Mouse (Mus musculus): ENCODE measurements at regions not wholly inside any gene's neighbourhood (a gene's known extent, or its start where the extent isn't known, plus 50 kb on each side); places are given as distances from the start of the nearest gene placed in this dataset.

DNA sequence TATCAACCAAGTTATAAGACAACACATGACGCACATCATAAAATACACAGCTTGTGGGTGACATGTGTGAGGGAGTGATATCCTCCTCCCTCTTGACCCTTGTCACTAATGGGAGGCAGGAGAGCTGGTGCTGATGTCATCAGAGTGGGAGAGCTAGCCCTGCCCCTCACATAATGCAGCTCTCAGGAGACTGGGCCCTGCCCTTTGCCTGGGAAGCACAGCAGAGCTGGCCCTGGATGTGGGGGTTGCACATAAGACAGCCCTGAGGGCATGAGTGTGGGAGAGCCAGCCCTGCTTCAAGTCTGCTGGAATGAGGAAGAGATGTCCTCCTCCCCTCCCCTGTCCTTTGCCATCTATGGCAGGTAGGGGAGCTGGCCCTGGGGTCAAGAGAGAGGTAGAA lies 275.5 kb upstream of the Gm5148 start:
- H3K9ac ChIP-seq (replicated peaks; ENCODE audit: low read length): no peak overlapping the region
- no peaks in the 10 kb centered on the region for H3K27me3 ChIP-seq (ENCODE audit: control insufficient read depth, insufficient read depth, low read length)
- no peaks in the 10 kb centered on the region for H3K4me1 ChIP-seq (ENCODE audit: control insufficient read depth, insufficient read depth, low read length)
- H3K4me3 ChIP-seq (ENCODE audit: low read depth, low read length): no peak overlapping the region
- no peaks in the 10 kb centered on the region for H3K9me3 ChIP-seq (replicated peaks; ENCODE audit: control insufficient read depth, low read length)
- no peak overlapping the region for H3K27ac ChIP-seq (replicated peaks; ENCODE audit: low read depth, low read length)
- 87% methylated on average over 1 of the region's 1 CpGs for WGBS
- DNase-seq (ENCODE audit: low spot score) (no peak), ATAC-seq (replicated peaks; ENCODE audit: insufficient number of reproducible peaks, low FRiP score, low TSS enrichment, low read depth) (no peak)
- H3K36me3 ChIP-seq (replicated peaks; ENCODE audit: control insufficient read depth, insufficient read depth, low read depth, low read length): no peaks in the 10 kb centered on the region
- H3K4me2 ChIP-seq (ENCODE audit: low read depth, low read length): no peak overlapping the region

DNA sequence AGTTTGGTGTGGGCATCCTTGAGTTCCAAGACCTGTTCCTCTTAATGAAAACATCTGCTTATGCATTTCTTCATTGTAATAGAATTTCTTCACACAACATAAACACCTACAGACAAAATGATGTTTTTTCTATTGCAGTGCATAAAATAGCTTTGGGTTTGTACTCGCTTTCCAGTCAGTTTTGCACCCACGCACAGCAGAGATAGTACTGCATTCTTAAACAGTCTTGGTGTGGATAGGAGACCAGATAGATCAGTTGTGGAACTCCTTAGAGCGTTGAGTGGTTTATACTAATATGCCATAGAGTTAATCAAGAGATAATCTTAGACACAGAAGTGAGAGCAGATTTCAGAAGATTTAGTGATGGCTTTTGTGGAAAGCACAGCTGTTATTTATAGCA lies 273.7 kb upstream of the Gm5148 start:
- Histone ChIP-seq H3K4me3 (ENCODE audit: low read depth, low read length) (no peak overlapping the region), H3K36me3 (replicated peaks; ENCODE audit: control insufficient read depth, insufficient read depth, low read depth, low read length) (no peaks in the 10 kb centered on the region), H3K9me3 (replicated peaks; ENCODE audit: control insufficient read depth, low read length) (no peaks in the 10 kb centered on the region), H3K9ac (replicated peaks; ENCODE audit: low read length) (no peak overlapping the region), H3K4me1 (ENCODE audit: control insufficient read depth, insufficient read depth, low read length) (no peaks in the 10 kb centered on the region), H3K4me2 (ENCODE audit: low read depth, low read length) (no peak overlapping the region), H3K27me3 (ENCODE audit: control insufficient read depth, insufficient read depth, low read length) (no peaks in the 10 kb centered on the region), H3K27ac (replicated peaks; ENCODE audit: low read depth, low read length) (no peak overlapping the region)
- no peak for ATAC-seq (replicated peaks; ENCODE audit: insufficient number of reproducible peaks, low FRiP score, low TSS enrichment, low read depth)
- 91% methylated on average over 3 of the region's 3 CpGs for WGBS
- DNase-seq (ENCODE audit: low spot score): no peak

DNA sequence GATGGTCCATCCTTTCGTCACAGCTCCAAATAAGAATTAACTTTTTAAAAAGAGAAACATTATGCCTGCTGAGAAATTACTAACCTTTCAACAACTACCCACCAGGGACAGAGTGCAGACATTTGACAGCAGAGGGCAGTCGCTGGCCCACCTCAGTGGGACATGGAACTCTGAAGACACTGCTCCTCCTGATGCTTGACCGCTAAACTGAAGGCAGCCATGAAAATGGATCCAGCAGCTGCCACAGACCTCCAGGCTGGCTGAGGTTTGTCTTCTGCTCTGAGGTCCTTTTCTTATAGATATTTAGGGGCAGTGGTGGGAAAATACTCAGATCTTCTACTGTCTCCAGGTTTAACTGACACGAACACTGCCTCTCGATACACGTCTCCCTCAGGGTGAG lies 265.7 kb upstream of the Gm5148 start:
- Histone ChIP-seq H3K4me2 (ENCODE audit: low read depth, low read length) (no peak overlapping the region), H3K27me3 (ENCODE audit: control insufficient read depth, insufficient read depth, low read length) (no peaks in the 10 kb centered on the region), H3K4me3 (ENCODE audit: low read depth, low read length) (no peak overlapping the region), H3K27ac (replicated peaks; ENCODE audit: low read depth, low read length) (no peak overlapping the region), H3K36me3 (replicated peaks; ENCODE audit: control insufficient read depth, insufficient read depth, low read depth, low read length) (no peaks in the 10 kb centered on the region), H3K9me3 (replicated peaks; ENCODE audit: control insufficient read depth, low read length) (no peaks in the 10 kb centered on the region), H3K4me1 (ENCODE audit: control insufficient read depth, insufficient read depth, low read length) (no peaks in the 10 kb centered on the region), H3K9ac (replicated peaks; ENCODE audit: low read length) (no peak overlapping the region)
- no peak for ATAC-seq (replicated peaks; ENCODE audit: insufficient number of reproducible peaks, low FRiP score, low TSS enrichment, low read depth)
- WGBS: 92% methylated on average over 6 of the region's 6 CpGs
- DNase-seq (ENCODE audit: low spot score): no peak

DNA sequence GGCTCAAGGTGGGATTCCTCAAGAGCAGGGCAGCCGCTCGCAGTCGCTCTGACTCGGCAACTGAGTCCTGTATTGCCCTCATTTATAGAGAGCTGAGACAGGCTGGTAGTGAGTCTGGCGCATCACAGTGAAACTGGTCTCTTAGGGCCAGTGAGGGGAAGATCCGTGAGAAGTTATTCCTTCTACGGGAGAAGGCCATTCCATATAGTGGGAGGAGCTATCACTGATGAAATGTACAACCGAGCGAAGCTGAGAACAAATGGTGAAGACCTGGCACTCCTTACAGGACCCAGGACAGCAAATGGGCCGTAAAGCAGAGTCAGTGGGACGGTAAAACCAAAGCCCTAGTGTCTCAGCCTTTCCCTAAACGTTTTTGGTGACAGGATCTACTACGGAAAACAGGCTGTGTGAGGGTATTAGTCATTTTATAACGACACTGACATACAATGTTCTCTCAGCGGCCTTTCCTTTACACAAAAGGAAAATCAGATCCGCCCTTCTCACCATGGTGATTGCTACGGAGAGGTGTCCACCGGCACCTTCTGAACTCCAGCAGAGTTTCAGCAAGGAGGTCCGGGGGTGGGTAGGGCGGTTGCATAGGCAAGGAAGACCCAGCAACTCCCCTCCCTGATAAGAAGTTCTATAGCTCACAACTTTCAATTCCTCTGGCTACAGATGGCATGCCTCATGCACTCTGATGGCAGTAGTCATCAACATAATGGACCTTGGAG lies 263.6 kb upstream of the Gm5148 start:
- DNase-seq (ENCODE audit: low spot score) (no peak), ATAC-seq (replicated peaks; ENCODE audit: insufficient number of reproducible peaks, low FRiP score, low TSS enrichment, low read depth) (no peak)
- H3K4me3 ChIP-seq (ENCODE audit: low read depth, low read length): no peak overlapping the region
- no peak overlapping the region for H3K4me2 ChIP-seq (ENCODE audit: low read depth, low read length)
- H3K27me3 ChIP-seq (ENCODE audit: control insufficient read depth, insufficient read depth, low read length): no peaks in the 10 kb centered on the region
- H3K27ac ChIP-seq (replicated peaks; ENCODE audit: low read depth, low read length): no peak overlapping the region
- H3K36me3 ChIP-seq (replicated peaks; ENCODE audit: control insufficient read depth, insufficient read depth, low read depth, low read length): no peaks in the 10 kb centered on the region
- no peak overlapping the region for H3K9ac ChIP-seq (replicated peaks; ENCODE audit: low read length)
- no peaks in the 10 kb centered on the region for H3K4me1 ChIP-seq (ENCODE audit: control insufficient read depth, insufficient read depth, low read length)
- 78% methylated on average over 20 of the region's 20 CpGs for WGBS
- no peaks in the 10 kb centered on the region for H3K9me3 ChIP-seq (replicated peaks; ENCODE audit: control insufficient read depth, low read length)

DNA sequence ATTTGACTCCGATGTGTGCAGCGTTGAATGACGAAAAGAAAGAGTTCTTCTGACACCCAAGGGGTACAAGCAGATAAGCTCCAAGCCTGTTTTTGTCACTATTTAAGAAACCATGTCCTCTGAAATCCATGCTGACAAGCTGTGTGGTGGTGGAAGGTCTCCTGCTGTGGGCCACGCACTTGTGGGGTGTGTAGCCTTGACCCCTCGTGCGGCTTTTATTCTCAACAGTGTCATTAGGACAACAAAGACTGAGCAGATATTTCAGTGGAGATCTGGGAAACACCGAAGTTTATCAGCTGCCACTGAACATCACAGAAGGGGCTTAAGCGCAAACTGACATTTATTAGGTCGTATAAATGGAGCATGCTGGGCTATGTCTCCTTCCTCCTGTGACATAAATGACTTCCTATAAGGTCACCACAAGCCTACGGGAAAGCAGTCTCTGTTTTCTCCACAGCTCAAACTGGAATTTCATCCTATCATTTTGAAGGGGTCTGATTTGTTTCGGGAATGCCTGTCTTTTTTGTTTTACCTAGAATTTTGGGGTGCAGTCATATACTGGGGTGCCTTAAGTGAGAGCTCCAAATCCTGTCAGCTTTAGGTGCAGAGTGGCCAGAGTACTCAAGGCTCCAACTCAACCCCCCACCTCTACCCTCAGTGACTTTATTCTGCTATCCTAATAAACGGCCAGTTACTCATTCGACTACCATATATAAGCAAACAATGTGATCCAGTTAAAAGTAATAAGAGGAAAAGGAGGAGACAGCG lies 262.9 kb upstream of the Gm5148 start:
- ATAC-seq (replicated peaks; ENCODE audit: insufficient number of reproducible peaks, low FRiP score, low TSS enrichment, low read depth): no peak
- H3K9ac ChIP-seq (replicated peaks; ENCODE audit: low read length): no peak overlapping the region
- H3K9me3 ChIP-seq (replicated peaks; ENCODE audit: control insufficient read depth, low read length): no peaks in the 10 kb centered on the region
- H3K27me3 ChIP-seq (ENCODE audit: control insufficient read depth, insufficient read depth, low read length): no peaks in the 10 kb centered on the region
- H3K36me3 ChIP-seq (replicated peaks; ENCODE audit: control insufficient read depth, insufficient read depth, low read depth, low read length): no peaks in the 10 kb centered on the region
- no peak overlapping the region for H3K27ac ChIP-seq (replicated peaks; ENCODE audit: low read depth, low read length)
- WGBS: 67% methylated on average over 14 of the region's 14 CpGs
- no peak overlapping the region for H3K4me3 ChIP-seq (ENCODE audit: low read depth, low read length)
- no peak for DNase-seq (ENCODE audit: low spot score)
- H3K4me2 ChIP-seq (ENCODE audit: low read depth, low read length): no peak overlapping the region
- no peaks in the 10 kb centered on the region for H3K4me1 ChIP-seq (ENCODE audit: control insufficient read depth, insufficient read depth, low read length)

DNA sequence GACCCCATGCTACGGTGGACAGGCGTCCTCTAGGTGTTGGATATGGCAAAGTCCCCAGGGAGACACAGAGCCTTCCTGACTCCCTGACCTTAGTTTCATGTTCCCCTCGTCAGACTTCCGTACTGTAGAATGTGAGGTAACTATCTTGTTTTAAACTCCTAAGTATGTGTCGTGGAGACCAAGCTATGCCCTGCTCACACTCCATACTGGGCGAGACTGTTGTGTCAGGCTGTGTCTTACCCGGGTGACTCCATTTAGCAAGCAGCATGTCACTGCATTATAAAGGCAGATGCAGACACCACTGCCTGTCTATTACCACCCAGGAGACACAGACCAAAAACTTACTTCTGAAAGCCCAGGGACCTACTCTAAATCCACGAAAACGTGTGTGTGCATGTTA lies 260.4 kb upstream of the Gm5148 start:
- Histone ChIP-seq H3K27me3 (ENCODE audit: control insufficient read depth, insufficient read depth, low read length) (no peaks in the 10 kb centered on the region), H3K4me3 (ENCODE audit: low read depth, low read length) (no peak overlapping the region), H3K9me3 (replicated peaks; ENCODE audit: control insufficient read depth, low read length) (no peaks in the 10 kb centered on the region), H3K9ac (replicated peaks; ENCODE audit: low read length) (no peak overlapping the region), H3K4me2 (ENCODE audit: low read depth, low read length) (no peak overlapping the region), H3K4me1 (ENCODE audit: control insufficient read depth, insufficient read depth, low read length) (no peaks in the 10 kb centered on the region), H3K36me3 (replicated peaks; ENCODE audit: control insufficient read depth, insufficient read depth, low read depth, low read length) (no peaks in the 10 kb centered on the region), H3K27ac (replicated peaks; ENCODE audit: low read depth, low read length) (no peak overlapping the region)
- ATAC-seq (replicated peaks; ENCODE audit: insufficient number of reproducible peaks, low FRiP score, low TSS enrichment, low read depth) (no peak), DNase-seq (ENCODE audit: low spot score) (no peak)
- 80% methylated on average over 9 of the region's 9 CpGs for WGBS

DNA sequence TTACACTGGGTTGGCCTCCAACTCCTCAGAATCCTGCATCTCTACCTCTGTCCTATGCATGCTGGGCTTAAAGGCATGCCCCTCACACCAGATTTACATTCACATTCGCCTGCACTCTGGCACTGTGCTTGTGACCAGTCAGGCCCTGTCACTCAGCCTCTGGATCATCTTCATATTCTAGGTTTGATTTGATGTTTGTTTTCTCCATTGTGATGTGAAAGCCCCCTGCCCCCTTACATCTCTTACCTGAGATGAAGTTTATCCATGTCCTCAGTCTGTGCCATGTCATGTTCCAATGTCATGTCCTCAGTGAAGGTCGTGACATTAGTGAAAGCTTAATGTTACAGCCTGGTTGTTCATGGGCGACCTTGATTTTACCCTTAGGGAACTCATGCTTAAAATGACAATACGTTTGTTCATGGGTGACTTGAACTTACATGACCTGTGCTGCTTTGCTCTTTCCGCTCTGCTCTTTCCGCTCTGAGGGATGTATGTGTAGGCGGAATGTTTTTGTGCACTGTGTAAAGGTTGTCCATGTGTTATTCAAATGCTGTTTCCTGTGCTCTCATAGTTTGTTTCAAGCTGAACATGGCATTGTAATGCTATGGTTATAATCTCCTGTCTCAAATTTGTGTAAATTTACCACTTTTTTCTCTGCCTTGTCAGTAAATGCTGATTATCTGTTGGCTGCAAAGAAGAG lies 257.3 kb upstream of the Gm5148 start:
- no peak overlapping the region for H3K4me3 ChIP-seq (ENCODE audit: low read depth, low read length)
- WGBS: 48% methylated on average over 7 of the region's 7 CpGs
- H3K9me3 ChIP-seq (replicated peaks; ENCODE audit: control insufficient read depth, low read length): no peaks in the 10 kb centered on the region
- no peak for DNase-seq (ENCODE audit: low spot score)
- H3K9ac ChIP-seq (replicated peaks; ENCODE audit: low read length): no peak overlapping the region
- no peak overlapping the region for H3K4me2 ChIP-seq (ENCODE audit: low read depth, low read length)
- H3K36me3 ChIP-seq (replicated peaks; ENCODE audit: control insufficient read depth, insufficient read depth, low read depth, low read length): no peaks in the 10 kb centered on the region
- no peaks in the 10 kb centered on the region for H3K27me3 ChIP-seq (ENCODE audit: control insufficient read depth, insufficient read depth, low read length)
- no peak for ATAC-seq (replicated peaks; ENCODE audit: insufficient number of reproducible peaks, low FRiP score, low TSS enrichment, low read depth)
- no peaks in the 10 kb centered on the region for H3K4me1 ChIP-seq (ENCODE audit: control insufficient read depth, insufficient read depth, low read length)
- no peak overlapping the region for H3K27ac ChIP-seq (replicated peaks; ENCODE audit: low read depth, low read length)

DNA sequence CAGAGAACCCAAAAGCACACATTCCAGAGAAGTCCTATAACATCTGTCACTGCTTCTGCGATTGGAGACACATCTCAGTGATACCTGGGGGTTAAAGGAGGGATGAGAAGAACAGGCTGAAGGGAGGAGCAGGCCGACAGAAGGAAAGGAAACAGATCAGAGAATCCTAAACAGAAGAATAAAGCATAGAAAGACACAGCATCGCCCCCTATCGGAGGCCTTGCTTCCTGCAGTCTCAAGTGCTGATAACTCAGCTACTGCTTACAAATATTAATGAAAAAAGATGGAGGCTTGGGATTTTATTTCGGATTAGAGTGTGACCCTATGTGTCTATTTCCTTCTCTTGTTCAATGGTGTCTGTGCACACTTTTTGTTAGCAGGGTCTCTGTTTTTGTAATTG lies 255.6 kb upstream of the Gm5148 start:
- DNase-seq (ENCODE audit: low spot score) (no peak), ATAC-seq (replicated peaks; ENCODE audit: insufficient number of reproducible peaks, low FRiP score, low TSS enrichment, low read depth) (no peak)
- H3K9ac ChIP-seq (replicated peaks; ENCODE audit: low read length): no peak overlapping the region
- no peaks in the 10 kb centered on the region for H3K9me3 ChIP-seq (replicated peaks; ENCODE audit: control insufficient read depth, low read length)
- WGBS: 48% methylated on average over 5 of the region's 5 CpGs
- no peaks in the 10 kb centered on the region for H3K36me3 ChIP-seq (replicated peaks; ENCODE audit: control insufficient read depth, insufficient read depth, low read depth, low read length)
- no peak overlapping the region for H3K4me3 ChIP-seq (ENCODE audit: low read depth, low read length)
- no peaks in the 10 kb centered on the region for H3K27me3 ChIP-seq (ENCODE audit: control insufficient read depth, insufficient read depth, low read length)
- no peak overlapping the region for H3K4me2 ChIP-seq (ENCODE audit: low read depth, low read length)
- H3K27ac ChIP-seq (replicated peaks; ENCODE audit: low read depth, low read length): no peak overlapping the region
- no peaks in the 10 kb centered on the region; the same call in 1 of the 2 replicates for H3K4me1 ChIP-seq (ENCODE audit: control insufficient read depth, insufficient read depth, low read length)
